Mouse (Mus musculus) gastrocnemius, adult 18-20 months (tissue): ENCODE data around the gene Clic4. TPM values are rescaled to one million over a fixed set of nuclear protein-coding genes. Genes with fewer than 3 reads are reported as not detected.
"Not testable (repeated sequence)": the region's sequence is repeated elsewhere in the genome, so short reads cannot be mapped to it uniquely, and the experiment has no call there.

Source experiments
- DNase-seq: peaks from one replicate; pipeline ENCODE4 v3.0.0; 2021; ENCODE audit warnings: low spot score
- total RNA-seq, 2 experiments: library from RNA; stranded (reverse); gene quantifications; 2 replicates each; pipeline ENCODE4 v1.2.3; 2021

The Clic4 gene
- total RNA-seq, 2 experiments from 2014 or later, result 27.6 to 40.4 TPM

DNA sequence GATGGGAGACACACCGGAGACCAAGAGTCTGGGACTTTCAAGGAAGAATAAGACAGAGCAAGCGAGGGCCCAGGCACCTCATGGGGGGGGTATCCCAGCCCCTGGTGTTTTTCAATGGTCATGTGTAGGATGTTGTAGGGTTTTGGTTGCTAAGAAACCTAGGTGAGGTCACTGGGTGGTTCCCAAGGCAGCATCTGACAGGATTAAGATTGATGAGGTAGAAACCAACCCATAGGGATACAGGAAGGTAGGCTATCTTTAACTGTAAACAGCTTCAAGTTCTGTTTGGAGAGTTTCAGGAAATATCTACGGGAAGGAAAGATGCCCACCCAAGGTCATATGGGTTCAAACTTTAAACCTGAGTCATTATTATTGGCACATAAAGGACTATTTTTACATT is 21.2 kb upstream of the Clic4 start:
- no peak for DNase-seq

- no peak for DNase-seq
Measured at GRCm38 (mm10) chr4:135292477-135293089, 20.0 kb upstream of the Clic4 start.

DNA sequence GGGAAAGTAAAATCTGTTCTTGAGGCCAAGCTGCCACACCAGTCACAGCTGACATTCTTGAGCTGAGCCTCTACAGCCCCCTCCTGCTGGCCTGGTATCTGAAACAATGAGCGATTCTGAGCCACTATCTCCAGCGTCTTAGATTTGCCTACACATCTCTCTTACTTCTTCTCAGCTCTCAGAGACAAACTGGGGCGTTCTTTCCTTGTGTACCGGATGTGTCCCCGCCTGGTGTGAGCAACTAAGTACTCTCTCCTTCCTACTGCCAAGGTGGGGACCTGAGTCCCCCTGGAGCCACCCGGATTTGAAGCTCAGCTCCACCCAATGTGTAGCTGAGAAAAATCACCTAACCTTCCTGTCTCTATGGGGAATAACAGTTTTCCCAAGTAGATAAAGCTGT is 19.2 kb upstream of the Clic4 start:
- no peak for DNase-seq

- no peak for DNase-seq
Measured at GRCm38 (mm10) chr4:135291199-135291598, 18.6 kb upstream of the Clic4 start.

GRCm38 (mm10) chr4:135287975-135288374 is 15.4 kb upstream of the Clic4 start:
- no peak for DNase-seq

DNA sequence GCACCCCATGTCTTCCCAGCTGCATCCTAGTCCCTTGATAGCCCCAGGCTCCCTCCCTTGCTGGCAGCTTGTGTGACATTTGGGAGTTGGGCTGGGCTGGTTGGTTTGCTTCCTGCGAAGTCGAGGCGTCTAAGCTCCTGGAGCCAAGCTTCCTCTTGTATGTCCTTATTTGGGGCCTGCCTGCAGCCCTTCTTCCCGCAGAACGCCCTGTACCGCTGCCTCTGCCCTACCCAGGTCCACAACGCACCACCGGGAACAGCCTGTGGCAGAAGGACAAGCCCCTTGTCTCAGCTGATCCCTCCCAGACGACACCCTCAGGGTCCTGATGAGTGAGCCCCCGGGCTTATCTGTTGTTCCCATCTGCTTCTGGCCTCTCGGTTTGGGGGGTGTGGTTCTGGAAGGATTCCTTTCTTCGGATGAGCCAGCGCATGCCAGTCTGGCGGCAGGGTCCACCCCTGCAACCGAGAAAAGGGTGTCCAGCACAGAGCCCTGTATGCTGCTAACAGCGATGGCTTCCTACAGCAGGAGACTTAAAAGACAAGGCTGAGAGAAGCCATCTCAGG is 14.3 kb upstream of the Clic4 start:
- no peak for DNase-seq

GRCm38 (mm10) chr4:135286033-135286622 is 13.5 kb upstream of the Clic4 start:
- no peak for DNase-seq

DNA sequence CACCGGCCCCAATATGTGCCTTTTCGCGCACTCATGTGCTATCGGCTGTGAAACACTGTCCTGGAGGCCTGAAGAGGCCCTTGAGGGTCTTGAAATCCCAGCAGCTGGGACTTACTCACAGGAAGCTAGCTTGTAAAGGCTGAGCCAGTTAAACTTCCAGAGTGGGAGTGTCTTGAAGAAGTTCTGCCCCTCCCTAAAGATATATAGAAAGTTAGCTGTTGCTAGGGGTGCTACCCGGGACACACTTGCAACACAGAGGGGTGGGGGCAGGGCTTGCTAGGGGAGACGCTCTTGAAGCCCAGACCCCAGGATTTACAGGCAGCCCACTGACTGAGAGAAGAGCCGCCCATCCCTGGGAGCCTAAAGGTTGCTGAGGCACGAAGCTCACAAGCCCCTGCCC is 12.8 kb upstream of the Clic4 start:
- no peak for DNase-seq

DNA sequence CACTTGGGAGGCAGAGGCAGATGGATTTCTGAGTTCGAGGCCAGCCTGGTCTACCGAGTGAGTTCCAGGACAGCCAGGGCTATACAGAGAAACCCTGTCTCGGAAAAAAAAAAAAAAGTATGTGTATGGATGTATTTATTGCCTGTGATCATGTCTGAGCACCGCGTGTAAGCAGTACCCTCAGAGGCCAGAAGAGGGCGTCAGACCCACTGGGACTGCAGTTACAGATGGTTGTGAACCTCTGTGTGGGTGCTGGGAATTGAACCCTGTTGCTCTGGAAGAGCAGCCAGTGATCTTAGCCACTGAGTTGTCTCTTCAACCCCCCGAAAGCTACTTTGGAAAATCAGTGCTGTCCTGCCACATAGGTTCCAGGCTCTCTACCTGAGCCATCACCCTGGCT is 11.3 kb upstream of the Clic4 start:
- DNase-seq, result no peak

DNA sequence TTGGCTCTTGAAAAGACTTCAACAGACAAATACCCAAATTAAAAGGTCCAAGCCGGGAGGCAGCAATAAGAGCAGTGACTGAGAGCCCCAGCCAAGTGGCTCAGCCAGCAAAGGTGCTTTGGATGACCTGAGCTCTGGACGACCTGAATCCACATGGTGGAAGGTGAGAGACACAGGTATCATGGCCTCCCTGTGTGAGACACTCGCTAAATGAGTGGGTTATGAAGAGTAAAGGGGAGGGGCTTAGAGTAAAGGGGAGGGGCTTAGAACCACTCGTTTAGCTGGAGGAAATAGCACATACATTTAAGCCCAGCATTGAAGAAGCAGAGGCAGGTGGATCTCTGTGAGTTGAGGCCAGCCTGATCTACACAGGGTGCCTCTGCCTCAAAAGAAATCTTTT is 10.8 kb upstream of the Clic4 start:
- DNase-seq, result no peak

- peak; percentile 40 for DNase-seq
Measured at GRCm38 (mm10) chr4:135282651-135283290, 10.2 kb upstream of the Clic4 start.

- not testable (repeated sequence) for DNase-seq
Measured at GRCm38 (mm10) chr4:135280016-135280415, 7.4 kb upstream of the Clic4 start.

- no peak for DNase-seq
Measured at GRCm38 (mm10) chr4:135276681-135277379, 4.2 kb upstream of the Clic4 start.

GRCm38 (mm10) chr4:135274761-135275160 is 2.1 kb upstream of the Clic4 start:
- no peak for DNase-seq

DNA sequence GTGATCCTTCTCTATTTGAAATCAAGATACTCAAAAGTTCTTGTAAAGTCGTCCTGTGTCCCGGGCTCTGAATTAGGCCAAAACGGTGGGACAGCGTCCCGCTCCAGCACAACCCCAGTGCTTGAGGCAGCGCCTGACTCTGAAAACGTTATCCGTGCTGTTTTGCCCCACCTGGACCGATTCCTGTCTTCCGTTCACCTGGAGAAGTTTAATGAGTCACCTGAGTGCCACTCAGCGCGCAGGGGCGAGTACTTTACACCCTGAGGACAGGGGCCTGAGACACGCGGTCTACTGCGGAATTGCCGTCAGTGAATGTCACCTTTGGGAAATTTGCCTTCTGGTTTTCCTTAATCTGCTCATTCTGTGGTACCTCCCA is 681 bp upstream of the Clic4 start:
- DNase-seq, result no peak

DNA sequence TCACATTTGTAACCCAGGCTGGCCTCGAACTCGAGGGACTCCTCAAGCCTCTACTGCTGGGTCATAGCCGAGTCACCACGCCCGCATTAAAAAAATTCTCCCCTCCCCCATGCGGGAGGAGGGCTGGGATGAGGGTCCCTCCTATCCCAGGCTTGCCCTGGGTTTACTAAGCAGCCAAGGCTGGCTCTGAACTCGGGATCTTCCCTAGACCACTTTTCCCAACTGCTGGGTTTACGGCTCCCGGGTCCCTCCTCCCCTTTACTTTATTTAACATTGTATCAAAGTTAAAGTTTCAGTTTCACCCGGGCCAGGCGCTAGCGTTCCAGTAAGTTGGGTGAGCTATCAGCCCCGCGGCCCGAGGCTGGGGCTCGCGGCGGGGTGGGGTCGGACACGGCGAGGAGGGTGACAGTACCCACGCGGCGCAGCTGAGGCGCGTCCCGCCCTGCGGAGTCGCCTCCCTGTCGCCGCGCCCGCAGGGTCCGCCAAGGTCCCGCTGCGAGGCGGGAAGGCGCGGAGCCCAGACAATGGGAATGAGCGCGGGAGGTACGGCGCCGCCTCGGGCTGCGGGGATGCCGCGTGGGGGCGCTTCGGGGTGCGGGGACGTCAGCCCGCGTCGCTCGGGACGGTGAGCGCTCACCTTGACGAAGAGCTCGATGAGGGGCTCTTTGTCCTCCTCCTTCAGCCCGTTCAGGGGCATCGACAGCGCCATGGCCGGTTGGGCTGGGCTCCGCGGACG is 565 bp downstream of the Clic4 start:
- peak; percentile 67 for DNase-seq

GRCm38 (mm10) chr4:135271419-135271828 is 1.2 kb downstream of the Clic4 start:
- no peak for DNase-seq

GRCm38 (mm10) chr4:135270476-135270875 is 2.1 kb downstream of the Clic4 start:
- no peak for DNase-seq

DNA sequence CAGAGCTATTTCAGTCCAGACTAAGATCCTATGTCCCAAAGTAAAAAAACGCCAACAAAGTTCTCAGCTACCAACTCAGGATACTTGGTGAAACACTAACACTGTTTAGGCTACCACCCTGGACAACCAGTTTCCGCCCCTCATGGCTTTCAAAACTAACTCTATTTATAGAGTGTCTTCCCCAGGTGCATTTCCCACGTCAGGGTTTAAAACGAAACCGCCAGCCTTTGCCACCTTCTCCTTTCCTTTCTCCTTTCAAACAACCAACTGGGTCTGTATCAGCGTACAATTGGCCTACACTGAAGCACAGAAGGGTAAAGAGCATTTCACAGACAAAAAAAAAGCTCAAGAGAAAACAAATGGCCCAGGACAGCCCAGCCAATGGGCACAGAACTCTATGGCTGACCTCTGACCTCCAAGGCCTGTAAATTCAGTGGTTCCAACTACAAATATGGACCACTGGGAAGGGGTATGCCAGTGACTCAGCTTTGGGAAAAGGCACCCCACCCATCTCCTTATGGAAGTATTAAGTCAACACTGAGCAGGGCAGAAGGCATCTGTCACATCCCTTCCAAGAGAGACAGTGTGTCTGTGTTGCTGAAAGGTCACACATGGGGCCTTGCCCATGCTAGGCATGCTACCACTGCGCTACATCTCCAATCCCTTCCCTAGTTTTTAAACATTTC is 2.8 kb downstream of the Clic4 start:
- DNase-seq, result no peak

GRCm38 (mm10) chr4:135267521-135267920 is 5.1 kb downstream of the Clic4 start:
- no peak for DNase-seq

DNA sequence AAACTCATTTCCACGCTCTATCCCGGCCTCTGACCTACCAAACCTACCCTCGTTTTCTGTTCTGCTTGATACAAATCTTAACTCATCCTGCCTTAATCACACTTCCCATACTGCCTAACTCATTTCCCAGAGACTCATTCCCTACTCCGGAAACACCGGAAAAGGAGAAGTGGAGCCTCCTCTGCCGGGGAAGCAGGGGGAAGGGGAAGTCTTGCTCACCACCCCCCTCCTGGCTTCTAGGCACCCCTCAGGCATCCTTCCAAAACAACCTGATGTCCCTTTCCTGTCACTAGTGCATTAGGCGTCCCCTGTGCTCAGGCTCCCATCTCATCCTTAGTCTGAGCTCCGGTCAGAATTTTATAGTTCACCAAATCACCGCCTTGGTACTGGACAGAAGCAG is 5.6 kb downstream of the Clic4 start:
- peak; percentile 34 for DNase-seq
